Mouse (Mus musculus) C2C12 (cell line): ENCODE data around the gene Rbm18.

Experiments
- CTCF ChIP-seq: IDR thresholded peaks from one replicate; pipeline ENCODE4 v1.5.1; 2011; ENCODE audit not compliant: control insufficient read depth, insufficient read depth, insufficient read length
- MYOG ChIP-seq: IDR thresholded peaks from one replicate; pipeline ENCODE4 v1.6.1; 2011; ENCODE audit not compliant: control insufficient read depth, insufficient read length; ENCODE audit errors: extremely low read depth

DNA sequence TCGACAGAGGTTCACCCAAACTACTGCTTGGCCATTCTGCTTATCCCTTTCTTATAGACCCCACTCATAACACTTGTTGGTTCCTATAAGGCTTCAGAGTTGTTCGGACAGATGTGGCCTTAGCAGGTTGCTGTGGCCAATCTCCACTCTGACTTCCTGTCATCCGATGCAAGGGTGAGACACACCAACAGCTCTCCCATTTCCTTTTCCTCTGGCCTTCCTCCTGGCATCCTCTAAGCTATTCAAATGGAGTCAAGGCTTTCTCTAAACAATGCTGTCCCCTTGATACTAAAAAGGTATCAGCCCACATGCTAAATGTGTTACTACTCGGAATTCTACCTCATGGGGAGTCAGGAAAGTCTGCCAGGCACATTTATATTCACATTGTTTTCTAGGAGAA is 8.6 kb downstream of the Rbm18 start:
- no peak for TF ChIP-seq CTCF
- TF ChIP-seq MYOG: no peak
